Mouse (Mus musculus) kidney, adult 2 months (tissue): Measurements from ENCODE around the gene Rab2b.

Source experiments
- CTCF ChIP-seq: fragments of 200-500 bp; conservative IDR thresholded peaks from 2 replicates; pipeline ENCODE4 v1.5.1; 2011; ENCODE audit warnings: low read depth, mild to moderate bottlenecking, control low read depth, low read length, moderate library complexity, mixed read lengths; ENCODE audit not compliant: insufficient read depth, insufficient read length
- POLR2A ChIP-seq: fragments of 200-500 bp; IDR thresholded peaks from one replicate; pipeline ENCODE4 v1.6.1; 2011; ENCODE audit warnings: low read depth, low read length, control low read depth

- TF ChIP-seq POLR2A, result no peak
- no peak for TF ChIP-seq CTCF
Measured at GRCm38 (mm10) chr14:52306100-52306499, 26.8 kb upstream of the Rab2b start.
